Mouse (Mus musculus): ENCODE measurements around the gene Pik3ip1.

DNA sequence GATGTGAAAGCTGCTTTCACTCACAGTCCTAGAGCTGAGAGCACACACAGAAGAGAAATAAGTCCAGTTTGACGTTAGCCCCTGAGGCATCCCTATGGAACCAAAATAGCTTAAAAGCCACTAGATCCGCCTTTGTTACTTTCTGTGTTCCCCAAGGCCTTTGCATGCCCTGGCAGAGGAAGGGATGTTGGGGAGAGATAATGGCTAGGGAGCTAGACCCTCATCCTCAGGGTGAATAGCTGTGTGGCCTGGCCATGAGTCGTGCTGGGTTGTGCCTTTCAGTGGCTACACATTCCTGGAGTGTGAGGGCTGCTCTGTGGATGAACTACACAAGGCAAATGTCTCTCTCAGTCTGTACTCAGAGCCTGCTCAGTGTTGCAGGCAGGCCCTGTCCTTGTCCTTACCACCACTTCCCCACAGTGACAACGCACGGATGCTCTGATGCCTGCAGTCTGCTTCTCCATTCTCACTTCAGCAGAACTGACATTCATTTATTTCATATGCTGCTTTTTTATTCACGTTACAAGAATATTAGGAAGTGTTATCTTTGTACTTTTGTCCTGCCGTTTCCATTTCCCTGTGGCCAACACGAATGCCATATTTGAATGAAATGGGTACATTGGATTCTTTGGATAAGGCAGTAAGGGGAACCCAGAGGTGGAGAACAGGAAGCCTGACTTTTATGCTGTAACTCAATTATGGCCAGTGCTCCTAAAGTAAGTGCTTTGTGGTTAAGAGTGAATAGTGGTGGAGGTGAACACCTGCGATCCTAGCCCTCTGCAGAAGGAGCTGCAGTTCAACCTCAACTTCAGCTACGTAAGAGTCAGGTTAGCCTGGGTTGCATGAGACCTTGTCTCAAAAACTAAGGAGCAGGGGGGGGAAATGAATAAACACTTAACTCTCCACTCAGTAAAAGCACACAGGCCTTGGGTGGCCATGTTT, 32.1 kb upstream of the Pik3ip1 start:
- TF ChIP-seq CTCF (IDR thresholded peaks at IDR 0.05) (no peak), EP300 (IDR thresholded peaks at IDR 0.05) (no peak)

Data from lung, postnatal 0 days (tissue).